Mouse (Mus musculus) midbrain, embryonic 10.5 days (tissue): Measurements from ENCODE around the gene Olfr1427. TPM values are rescaled to one million over a fixed set of nuclear protein-coding genes. Genes with fewer than 3 reads are reported as not detected.
"Not testable (repeated sequence)": the region's sequence is repeated elsewhere in the genome, so short reads cannot be mapped to it uniquely, and the experiment has no call there.

Experiments used
- DNase-seq: peaks from one replicate; pipeline ENCODE4 v3.0.0-alpha.2; 2017; ENCODE audit warnings: low spot score
- H3K27ac ChIP-seq: fragments of 300-500 bp; sonication (generic); replicated peaks from 2 replicates; pipeline ENCODE4 v1.5.1; 2016; ENCODE audit warnings: mild to moderate bottlenecking
- H3K27me3 ChIP-seq: fragments of 300-500 bp; sonication (generic); 2 replicates; pipeline ENCODE4 v1.6.1; 2016; ENCODE audit warnings: low read depth, mild to moderate bottlenecking; ENCODE audit not compliant: poor library complexity, severe bottlenecking
- H3K36me3 ChIP-seq: fragments of 300-500 bp; sonication (generic); 2 replicates; pipeline ENCODE4 v1.6.1; 2016; ENCODE audit warnings: mild to moderate bottlenecking, moderate library complexity
- H3K4me1 ChIP-seq: fragments of 300-500 bp; sonication (generic); 2 replicates; pipeline ENCODE4 v1.6.1; 2016
- H3K4me3 ChIP-seq: fragments of 300-500 bp; sonication (generic); 2 replicates; pipeline ENCODE4 v1.5.1; 2016; ENCODE audit warnings: mild to moderate bottlenecking, moderate library complexity
- H3K9me3 ChIP-seq: fragments of 300-500 bp; sonication (generic); replicated peaks from 2 replicates; pipeline ENCODE4 v1.6.1; 2016; ENCODE audit warnings: mild to moderate bottlenecking
- WGBS: fragments of 180-500 bp; shearing (Covaris S2); methylation state at CpG from one replicate; pipeline ENCODE4 v1.1.7; 2016; 5-methylcytosine and 5-hydroxymethylcytosine counted together
- polyA plus RNA-seq: library from polyadenylated mRNA; unstranded; fragments of >200 nt; fragmentation: Nextera tagmentation; extraction: Ambion mirVana; gene quantifications from 2 replicates; pipeline ENCODE4 v1.2.1, GENCODE M21; 2016

The Olfr1427 gene
- polyA plus RNA-seq = not detected in 2 replicates

- WGBS = 95% methylated on average over 2 of the region's 2 CpGs
- Histone ChIP-seq H3K27me3 (no peaks in the 10 kb centered on the region), H3K4me1 (no peaks in the 10 kb centered on the region), H3K27ac (no peak within 1 kb of the TSS), H3K9me3 (no peaks in the 10 kb centered on the region), H3K4me3 (no peak within 1 kb of the TSS), H3K36me3 (no peaks in the 10 kb centered on the region)
- no peak for DNase-seq
These were observed at the start of gene Olfr1427 for GRCm38 (mm10) chr19:12103234-12103633. TSS of gene Olfr1427 (minus strand) at chr19:12103334.

GRCm38 (mm10) chr19:12145452-12145851 is 42.3 kb upstream of the Olfr1427 start:
- Histone ChIP-seq H3K27me3 (no peaks in the 10 kb centered on the region), H3K36me3 (no peaks in the 10 kb centered on the region), H3K27ac (no peak overlapping the region)

GRCm38 (mm10) chr19:12143356-12143755 is 40.2 kb upstream of the Olfr1427 start:
- Histone ChIP-seq H3K27ac (no peak overlapping the region), H3K4me1 (no peaks in the 10 kb centered on the region), H3K4me3 (no peak overlapping the region), H3K27me3 (no peaks in the 10 kb centered on the region), H3K9me3 (no peaks in the 10 kb centered on the region), H3K36me3 (no peaks in the 10 kb centered on the region)
- 68% methylated on average over 1 of the region's 1 CpGs for WGBS
- DNase-seq = no peak

More at GRCm38 (mm10) chr19:12145452-12145851, 42.3 kb upstream of the Olfr1427 start:
- Histone ChIP-seq H3K4me3 (no peak overlapping the region), H3K4me1 (no peaks in the 10 kb centered on the region), H3K9me3 (no peaks in the 10 kb centered on the region)
- DNase-seq = no peak
- 93% methylated on average over 3 of the region's 3 CpGs for WGBS

GRCm38 (mm10) chr19:12134289-12134688 is 31.2 kb upstream of the Olfr1427 start:
- Histone ChIP-seq H3K36me3 (no peaks in the 10 kb centered on the region), H3K9me3 (no peaks in the 10 kb centered on the region), H3K27ac (no peak overlapping the region), H3K4me1 (no peaks in the 10 kb centered on the region), H3K4me3 (no peak overlapping the region), H3K27me3 (no peaks in the 10 kb centered on the region)
- WGBS = 33% methylated on average over 2 of the region's 2 CpGs
- no peak for DNase-seq

- no peak for DNase-seq
- 82% methylated on average over 3 of the region's 3 CpGs for WGBS
- H3K36me3 ChIP-seq = no peaks in the 10 kb centered on the region
- no peaks in the 10 kb centered on the region for H3K9me3 ChIP-seq
- no peaks in the 10 kb centered on the region for H3K4me1 ChIP-seq
- no peak within 1 kb of the TSS for H3K27ac ChIP-seq
- no peaks in the 10 kb centered on the region for H3K27me3 ChIP-seq
- H3K4me3 ChIP-seq = no peak within 1 kb of the TSS
These were observed 20.0 kb upstream of the Olfr1427 start, which contains the start of gene Olfr76 for GRCm38 (mm10) chr19:12123103-12123502. TSS of gene Olfr76 (minus strand) at chr19:12123203.

GRCm38 (mm10) chr19:12116464-12116863 is 13.3 kb upstream of the Olfr1427 start:
- no peaks in the 10 kb centered on the region for H3K9me3 ChIP-seq
- DNase-seq = no peak
- no peaks in the 10 kb centered on the region for H3K36me3 ChIP-seq
- no peaks in the 10 kb centered on the region for H3K27me3 ChIP-seq
- H3K4me3 ChIP-seq = no peak overlapping the region
- H3K27ac ChIP-seq = no peak overlapping the region
- no peaks in the 10 kb centered on the region for H3K4me1 ChIP-seq
- 86% methylated on average over 3 of the region's 3 CpGs for WGBS

- WGBS = 80% methylated on average over 1 of the region's 1 CpGs
- no peaks in the 10 kb centered on the region for H3K36me3 ChIP-seq
- H3K4me3 ChIP-seq = no peak within 1 kb of the TSS
- H3K9me3 ChIP-seq = no peaks in the 10 kb centered on the region
- no peaks in the 10 kb centered on the region for H3K4me1 ChIP-seq
- DNase-seq = no peak
- no peak within 1 kb of the TSS for H3K27ac ChIP-seq
- no peaks in the 10 kb centered on the region for H3K27me3 ChIP-seq
These were observed 12.7 kb upstream of the Olfr1427 start, which contains the start of gene Olfr1428 for GRCm38 (mm10) chr19:12115797-12116196. TSS of gene Olfr1428 (minus strand) at chr19:12115897.

- no peaks in the 10 kb centered on the region for H3K36me3 ChIP-seq
- no peaks in the 10 kb centered on the region for H3K27me3 ChIP-seq
- no peak overlapping the region for H3K27ac ChIP-seq
- H3K4me3 ChIP-seq = no peak overlapping the region
- H3K4me1 ChIP-seq = no peaks in the 10 kb centered on the region
- DNase-seq = no peak
- no peaks in the 10 kb centered on the region for H3K9me3 ChIP-seq
- 74% methylated on average over 1 of the region's 1 CpGs for WGBS
These were observed 10.7 kb upstream of the Olfr1427 start for GRCm38 (mm10) chr19:12113807-12114206.

GRCm38 (mm10) chr19:12104541-12104940 is 1.4 kb upstream of the Olfr1427 start:
- Histone ChIP-seq H3K36me3 (no peaks in the 10 kb centered on the region), H3K27me3 (no peaks in the 10 kb centered on the region), H3K27ac (no peak overlapping the region), H3K4me3 (no peak overlapping the region), H3K4me1 (no peaks in the 10 kb centered on the region), H3K9me3 (no peaks in the 10 kb centered on the region)
- no peak for DNase-seq
- 73% methylated on average over 1 of the region's 1 CpGs for WGBS

GRCm38 (mm10) chr19:12091913-12092312 is 11.2 kb downstream of the Olfr1427 start, which contains the start of gene Olfr1426:
TSS of gene Olfr1426 (minus strand) at chr19:12092013.
- no peaks in the 10 kb centered on the region for H3K4me1 ChIP-seq
- no peaks in the 10 kb centered on the region for H3K36me3 ChIP-seq
- DNase-seq = no peak
- no peak within 1 kb of the TSS for H3K27ac ChIP-seq
- H3K4me3 ChIP-seq = no peak within 1 kb of the TSS
- H3K9me3 ChIP-seq = no peaks in the 10 kb centered on the region
- WGBS = 92% methylated on average over 1 of the region's 1 CpGs
- H3K27me3 ChIP-seq = no peaks in the 10 kb centered on the region

GRCm38 (mm10) chr19:12077631-12078030 is 25.5 kb downstream of the Olfr1427 start, which contains the start of gene Olfr1425:
TSS of gene Olfr1425 (minus strand) at chr19:12077731.
- not testable (repeated sequence) for H3K27ac ChIP-seq
- WGBS = 87% methylated on average over 4 of the region's 4 CpGs

GRCm38 (mm10) chr19:12069546-12069945 is 33.6 kb downstream of the Olfr1427 start:
- H3K36me3 ChIP-seq, H3K27me3 ChIP-seq, H3K27ac ChIP-seq, DNase-seq, H3K9me3 ChIP-seq, H3K4me3 ChIP-seq, H3K4me1 ChIP-seq: not testable (repeated sequence)
- WGBS = 74% methylated on average over 1 of the region's 1 CpGs

More at GRCm38 (mm10) chr19:12077631-12078030, 25.5 kb downstream of the Olfr1427 start, which contains the start of gene Olfr1425:
- not testable (repeated sequence) for H3K4me1 ChIP-seq, H3K36me3 ChIP-seq, H3K9me3 ChIP-seq, DNase-seq, H3K27me3 ChIP-seq, H3K4me3 ChIP-seq

- H3K4me3 ChIP-seq, H3K27ac ChIP-seq, DNase-seq, H3K9me3 ChIP-seq, H3K4me1 ChIP-seq, H3K36me3 ChIP-seq, H3K27me3 ChIP-seq: not testable (repeated sequence)
- WGBS = 73% methylated on average over 1 of the region's 1 CpGs
These were observed 35.3 kb downstream of the Olfr1427 start for GRCm38 (mm10) chr19:12067806-12068205.

GRCm38 (mm10) chr19:12062582-12062981 is 40.6 kb downstream of the Olfr1427 start, which contains the start of gene Olfr1424:
TSS of gene Olfr1424 (minus strand) at chr19:12062682.
- not testable (repeated sequence) for H3K36me3 ChIP-seq, H3K4me1 ChIP-seq, H3K27me3 ChIP-seq, H3K4me3 ChIP-seq, H3K27ac ChIP-seq, DNase-seq, H3K9me3 ChIP-seq
- WGBS = 93% methylated on average over 1 of the region's 1 CpGs
